Mouse (Mus musculus) limb, embryonic 10.5 days (tissue): ENCODE measurements around the gene Vars2. TPM values are rescaled to one million over a fixed set of nuclear protein-coding genes. Genes with fewer than 3 reads are reported as not detected.

Source experiments
- DNase-seq: peaks from one replicate; pipeline ENCODE4 v3.0.0-alpha.2; 2017; ENCODE audit warnings: low spot score
- H3K27ac ChIP-seq: fragments of 300-500 bp; sonication (generic); 2 replicates; pipeline ENCODE4 v1.5.1; 2016; ENCODE audit warnings: mild to moderate bottlenecking
- H3K27me3 ChIP-seq: fragments of 300-500 bp; sonication (generic); 2 replicates; pipeline ENCODE4 v1.6.1; 2016; ENCODE audit warnings: low read depth, mild to moderate bottlenecking; ENCODE audit not compliant: poor library complexity, severe bottlenecking
- H3K36me3 ChIP-seq: fragments of 300-500 bp; sonication (generic); 2 replicates; pipeline ENCODE4 v1.6.1; 2016; ENCODE audit warnings: mild to moderate bottlenecking, moderate library complexity
- H3K4me1 ChIP-seq: fragments of 300-500 bp; sonication (generic); 2 replicates; pipeline ENCODE4 v1.6.1; 2016
- H3K4me3 ChIP-seq: fragments of 300-500 bp; sonication (generic); 2 replicates; pipeline ENCODE4 v1.5.1; 2016; ENCODE audit warnings: mild to moderate bottlenecking, moderate library complexity
- H3K9me3 ChIP-seq: fragments of 300-500 bp; sonication (generic); replicated peaks from 2 replicates; pipeline ENCODE4 v1.6.1; 2016; ENCODE audit warnings: mild to moderate bottlenecking
- WGBS: fragments of 180-500 bp; shearing (Covaris S2); methylation state at CpG from one replicate; pipeline ENCODE4 v1.1.7; 2016; 5-methylcytosine and 5-hydroxymethylcytosine counted together
- polyA plus RNA-seq: library from polyadenylated mRNA; unstranded; fragments of >200 nt; fragmentation: Nextera tagmentation; extraction: Ambion mirVana; gene quantifications from 2 replicates; pipeline ENCODE4 v1.2.1, GENCODE M21; 2016

Gene Vars2
- polyA plus RNA-seq, 1 experiment from 2014 or later, result 21.1 TPM

DNA sequence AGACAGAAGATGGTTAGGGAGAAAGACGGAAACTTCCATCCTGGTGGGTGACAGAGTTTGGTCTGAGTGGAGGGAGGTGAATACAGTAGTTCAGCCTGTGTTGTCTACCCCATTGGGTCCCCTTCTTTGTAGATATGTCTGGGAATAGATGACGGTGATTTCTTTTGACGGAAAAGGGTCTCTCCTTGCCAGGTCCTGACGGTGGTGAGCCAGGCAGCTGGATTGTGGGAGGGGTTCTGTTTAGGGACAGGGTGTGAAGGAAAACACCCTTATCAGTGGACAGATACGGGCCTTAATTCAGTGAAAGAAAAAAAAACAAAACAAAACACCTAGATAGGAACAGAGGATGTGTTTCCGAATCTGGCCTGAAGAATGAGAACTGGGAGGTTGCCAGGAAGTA lies 28.0 kb downstream of the Vars2 start:
- H3K4me3 ChIP-seq, result no peak overlapping the region
- H3K27me3 ChIP-seq, result peaks cover 32% of the 10 kb centered on the region
- H3K4me1 ChIP-seq, result peaks cover 4% of the 10 kb centered on the region
- WGBS, result 80% methylated on average over 6 of the region's 6 CpGs
- H3K27ac ChIP-seq, result no peak overlapping the region
- H3K9me3 ChIP-seq, result no peaks in the 10 kb centered on the region
- H3K36me3 ChIP-seq, result no peaks in the 10 kb centered on the region
- DNase-seq, result no peak

DNA sequence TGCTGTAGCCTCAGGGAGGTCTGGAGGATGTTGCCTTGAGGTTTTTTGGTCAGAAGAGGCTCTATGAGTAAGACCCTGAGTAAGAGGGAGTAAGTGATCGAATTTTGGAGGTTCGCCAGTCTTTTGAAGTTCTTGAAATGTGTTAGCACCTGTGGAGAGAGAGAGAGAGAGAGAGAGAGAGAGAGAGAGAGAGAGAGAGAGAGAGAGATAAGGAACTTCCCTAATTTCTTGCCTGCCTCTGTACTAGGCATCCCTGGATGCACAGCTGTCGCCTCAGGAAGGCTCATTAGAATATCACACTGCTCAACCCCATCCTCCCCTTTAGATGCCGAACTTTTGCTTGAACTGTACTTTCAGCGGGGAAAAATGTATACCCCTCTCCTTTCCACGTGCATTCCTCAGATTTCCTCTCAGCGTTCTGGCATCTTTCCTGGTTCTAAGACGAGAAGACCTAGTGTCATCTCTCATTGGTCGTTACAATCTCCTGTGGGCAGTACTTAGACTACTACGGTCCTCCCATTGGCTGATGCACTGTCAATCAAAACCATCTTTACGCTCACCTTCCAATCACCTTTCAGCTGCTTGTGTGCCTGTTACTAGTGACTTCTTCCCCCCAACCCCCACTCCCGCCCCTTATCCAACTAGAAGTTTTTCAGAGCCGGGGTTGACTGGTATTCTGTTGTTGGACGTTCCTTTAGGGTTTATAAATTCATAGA lies 28.8 kb downstream of the Vars2 start:
- Histone ChIP-seq H3K27ac (no peak overlapping the region), H3K36me3 (no peaks in the 10 kb centered on the region), H3K4me1 (peaks cover 4% of the 10 kb centered on the region), H3K4me3 (peak overlapping the region; percentile 24; the same call in 1 of the 2 replicates), H3K27me3 (peaks cover 27% of the 10 kb centered on the region), H3K9me3 (no peaks in the 10 kb centered on the region)
- DNase-seq, result peak; percentile 50
- 24% methylated on average over 14 of the region's 14 CpGs for WGBS

DNA sequence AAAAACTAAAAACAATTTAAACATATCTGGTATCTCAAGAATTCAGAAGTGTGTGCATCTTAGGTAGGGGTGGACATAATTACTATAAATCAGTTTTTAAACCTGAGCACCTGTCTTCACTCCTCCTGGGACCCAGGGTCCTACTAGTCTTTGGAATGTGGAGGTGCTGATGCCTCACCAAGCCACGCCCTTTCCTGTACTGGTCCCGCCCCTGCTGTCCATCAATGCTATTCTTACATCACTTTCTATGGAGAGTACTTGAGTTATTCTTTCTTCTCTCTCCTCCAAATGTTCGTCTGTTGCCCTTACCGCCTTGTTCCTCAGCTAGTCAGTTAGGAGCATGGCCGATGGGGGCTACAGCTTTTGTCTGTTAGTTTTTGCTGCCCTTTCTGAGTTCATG lies 31.0 kb downstream of the Vars2 start:
- H3K4me3 ChIP-seq, result no peak overlapping the region
- H3K9me3 ChIP-seq, result no peaks in the 10 kb centered on the region
- peaks cover 20% of the 10 kb centered on the region for H3K27me3 ChIP-seq
- 42% methylated on average over 5 of the region's 5 CpGs for whole genome bisulfite sequencing
- no peak for DNase-seq
- no peak overlapping the region for H3K27ac ChIP-seq
- peaks cover 4% of the 10 kb centered on the region for H3K4me1 ChIP-seq
- no peaks in the 10 kb centered on the region for H3K36me3 ChIP-seq

DNA sequence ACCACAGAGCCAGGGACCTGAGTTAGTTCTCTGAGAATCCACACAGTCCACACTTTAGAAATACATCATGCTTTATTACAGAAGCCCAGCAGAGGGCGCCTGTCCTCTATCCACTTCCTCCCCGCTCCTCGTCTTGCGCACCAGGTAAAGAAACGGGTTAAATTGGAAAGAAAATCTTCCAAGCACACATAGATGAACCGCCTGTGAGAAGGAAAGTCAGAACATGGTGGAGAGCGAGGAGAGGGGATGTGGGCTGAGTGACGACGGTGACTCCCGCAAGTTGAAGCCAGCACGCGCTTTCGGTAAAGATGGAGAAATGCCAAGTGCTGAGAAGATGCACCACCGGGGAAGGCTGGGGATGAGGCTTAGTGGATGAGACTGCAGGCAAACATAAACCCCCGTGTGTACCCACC lies 31.7 kb downstream of the Vars2 start:
- 6% methylated on average over 15 of the region's 15 CpGs for WGBS

DNA sequence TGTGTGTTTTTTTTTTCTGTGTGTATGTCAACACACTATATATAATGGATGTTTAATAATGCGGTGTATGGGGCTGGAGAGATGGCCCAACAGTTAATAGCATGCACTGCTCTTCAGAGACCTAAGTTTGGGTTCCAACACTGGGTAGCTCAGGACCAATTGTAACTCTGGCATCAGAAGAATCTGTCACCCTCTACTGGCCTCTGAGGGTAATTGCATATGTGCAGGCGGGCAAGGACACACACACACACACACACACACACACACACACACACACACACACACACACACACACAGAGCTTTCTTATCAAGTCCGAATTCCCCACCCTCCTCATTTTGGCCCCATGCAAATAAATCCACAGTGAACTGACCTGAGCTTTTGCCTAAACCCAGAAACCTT lies 32.2 kb downstream of the Vars2 start:
- Histone ChIP-seq H3K36me3 (no peaks in the 10 kb centered on the region), H3K4me1 (peaks cover 4% of the 10 kb centered on the region), H3K27me3 (peaks cover 19% of the 10 kb centered on the region), H3K4me3 (no peak overlapping the region), H3K27ac (no peak overlapping the region), H3K9me3 (no peaks in the 10 kb centered on the region)
- no peak for DNase-seq
- WGBS, result 79% methylated on average over 3 of the region's 3 CpGs

More for the DNA sequence above, 31.7 kb downstream of the Vars2 start:
- H3K4me3 ChIP-seq, result peak overlapping the region; percentile 42
- peaks cover 19% of the 10 kb centered on the region for H3K27me3 ChIP-seq
- peak; percentile 79 for DNase-seq
- H3K4me1 ChIP-seq, result peaks cover 4% of the 10 kb centered on the region
- no peaks in the 10 kb centered on the region for H3K36me3 ChIP-seq
- no peak overlapping the region for H3K27ac ChIP-seq
- no peaks in the 10 kb centered on the region for H3K9me3 ChIP-seq

DNA sequence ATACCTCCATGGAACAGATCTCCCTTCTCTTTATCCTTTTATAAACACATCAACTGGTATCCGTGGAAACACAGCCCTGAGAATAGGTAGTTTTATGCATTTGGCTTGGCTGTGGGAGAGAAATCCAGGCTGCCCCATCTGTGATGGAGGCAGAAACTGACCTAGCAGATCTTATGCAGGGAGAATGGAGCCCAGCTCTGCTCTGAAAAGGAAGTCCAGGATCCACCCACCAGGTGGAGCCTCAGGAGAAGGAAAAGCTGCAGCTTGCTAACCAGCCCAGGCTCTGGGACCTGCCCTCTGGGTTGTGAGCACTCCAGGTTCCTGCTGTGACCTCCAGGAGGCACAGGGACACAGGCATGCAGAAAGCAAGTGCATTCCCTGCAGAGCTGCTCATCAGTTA lies 33.4 kb downstream of the Vars2 start:
- Histone ChIP-seq H3K4me1 (peaks cover 4% of the 10 kb centered on the region), H3K9me3 (no peaks in the 10 kb centered on the region), H3K27ac (no peak overlapping the region), H3K4me3 (no peak overlapping the region), H3K27me3 (peaks cover 19% of the 10 kb centered on the region), H3K36me3 (no peaks in the 10 kb centered on the region)
- WGBS, result 37% methylated on average over 1 of the region's 1 CpGs
- no peak for DNase-seq

DNA sequence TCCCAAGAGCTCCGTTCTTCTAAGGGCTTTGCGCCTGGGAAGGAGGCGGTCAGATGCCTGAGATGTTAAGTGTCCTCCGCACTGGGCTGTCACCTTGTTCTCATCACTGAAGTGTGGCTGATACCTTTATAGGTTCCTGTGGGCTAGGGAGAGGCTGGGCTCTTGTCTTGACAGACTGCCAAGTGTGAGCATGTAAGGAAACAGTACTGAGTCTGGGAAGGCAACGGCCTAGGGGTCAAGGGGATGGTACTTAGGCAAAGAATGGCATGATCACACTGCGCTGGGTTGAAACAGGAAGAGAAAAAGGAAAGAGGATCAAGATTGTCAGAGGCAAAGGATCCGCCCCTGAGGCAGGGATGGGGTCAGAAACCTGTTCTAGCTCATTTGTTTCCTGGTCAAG lies 40.9 kb downstream of the Vars2 start, which contains the start of gene Gm9573:
Gene Gm9573, minus strand, starts transcription at position 101 of the 400 bp plus-strand sequence.
- Histone ChIP-seq H3K4me3 (no peak within 1 kb of the TSS), H3K27me3 (no peaks in the 10 kb centered on the region), H3K27ac (no peak within 1 kb of the TSS), H3K4me1 (no peaks in the 10 kb centered on the region), H3K9me3 (no peaks in the 10 kb centered on the region), H3K36me3 (no peaks in the 10 kb centered on the region)
- 86% methylated on average over 7 of the region's 7 CpGs for WGBS
- DNase-seq, result no peak

DNA sequence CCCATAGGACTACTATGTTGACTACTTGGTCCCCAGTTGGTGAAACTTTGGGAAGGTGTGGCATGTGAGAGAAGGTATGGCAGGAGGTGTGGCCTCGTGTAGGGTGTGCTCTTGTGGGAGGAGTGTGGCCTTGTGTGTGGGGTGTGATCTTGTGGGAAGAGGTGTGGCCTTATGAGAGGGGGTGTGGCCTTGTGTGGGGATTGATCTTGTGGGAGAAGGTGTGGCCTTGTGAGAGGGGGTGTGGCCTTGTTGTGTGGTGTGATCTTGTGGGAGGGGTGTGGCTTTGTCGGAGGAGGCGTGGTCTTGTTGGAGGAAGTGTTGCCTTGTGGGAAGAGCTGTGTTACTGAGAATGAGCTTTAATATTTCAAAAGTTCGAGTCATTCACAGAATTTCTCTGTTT lies 50.3 kb downstream of the Vars2 start:
- H3K27ac ChIP-seq, result no peak overlapping the region
- H3K9me3 ChIP-seq, result no peaks in the 10 kb centered on the region
- no peaks in the 10 kb centered on the region for H3K4me1 ChIP-seq
- DNase-seq, result no peak
- no peak overlapping the region for H3K4me3 ChIP-seq
- 80% methylated on average over 4 of the region's 4 CpGs for WGBS
- H3K27me3 ChIP-seq, result no peaks in the 10 kb centered on the region
- no peaks in the 10 kb centered on the region for H3K36me3 ChIP-seq

Other genes with a start within 250 kb of the Vars2 start
- gene H2-Q6, start 242.7 kb downstream of the Vars2 start, polyA plus RNA-seq, result 2.6 and 3.8 TPM in 2 replicates
- gene H2-Q7, start 228.4 kb downstream of the Vars2 start, polyA plus RNA-seq, result 24.7 and 28.4 TPM in 2 replicates
- gene H2-Q10, start 197.5 kb downstream of the Vars2 start, polyA plus RNA-seq, result 0.51 and 0.53 TPM in 2 replicates
- not detected in 2 replicates for gene Pou5f1, start 161.6 kb downstream of the Vars2 start, polyA plus RNA-seq
- 38.8 and 52.0 TPM in 2 replicates for gene Tcf19, start 150.8 kb downstream of the Vars2 start, polyA plus RNA-seq
- 24.9 and 25.5 TPM in 2 replicates for gene Cchcr1, start 150.5 kb downstream of the Vars2 start, polyA plus RNA-seq
- gene Psors1c2, start 134.4 kb downstream of the Vars2 start, polyA plus RNA-seq, result 1.4 TPM in 2 replicates
- gene Cdsn, start 115.5 kb downstream of the Vars2 start, polyA plus RNA-seq, result not detected in 2 replicates
- gene 2300002M23Rik, start 100.1 kb downstream of the Vars2 start, polyA plus RNA-seq, result not detected in 2 replicates
- not detected in 2 replicates for gene Sfta2, start 66.0 kb downstream of the Vars2 start, polyA plus RNA-seq
- not detected in 2 replicates for gene Gm9573, start 41.0 kb downstream of the Vars2 start, polyA plus RNA-seq
- gene Mucl3, start 23.9 kb downstream of the Vars2 start, polyA plus RNA-seq, result 0.08 and 0.24 TPM in 2 replicates
- 67.0 and 72.4 TPM in 2 replicates for gene Gtf2h4, start 6.1 kb upstream of the Vars2 start, polyA plus RNA-seq
- gene Ddr1, start 37.0 kb upstream of the Vars2 start, polyA plus RNA-seq, result 18.3 and 21.9 TPM in 2 replicates
- gene Ier3, start 154.1 kb upstream of the Vars2 start, polyA plus RNA-seq, result 4.5 and 5.5 TPM in 2 replicates
- 43.0 and 49.7 TPM in 2 replicates for gene Flot1, start 155.6 kb upstream of the Vars2 start, polyA plus RNA-seq
- gene Tubb5, start 170.7 kb upstream of the Vars2 start, polyA plus RNA-seq, result 1,509 and 1,575 TPM in 2 replicates
- 23.2 and 27.3 TPM in 2 replicates for gene Mdc1, start 173.9 kb upstream of the Vars2 start, polyA plus RNA-seq
- gene Nrm, start 193.7 kb upstream of the Vars2 start, polyA plus RNA-seq, result 61.7 and 67.1 TPM in 2 replicates
- 21.4 and 22.1 TPM in 2 replicates for gene Ppp1r18, start 198.0 kb upstream of the Vars2 start, polyA plus RNA-seq
- gene Dhx16, start 212.2 kb upstream of the Vars2 start, polyA plus RNA-seq, result 58.4 and 62.4 TPM in 2 replicates
- 23.2 and 27.6 TPM in 2 replicates for gene 2310061I04Rik, start 229.8 kb upstream of the Vars2 start, polyA plus RNA-seq
- 104 and 131 TPM in 2 replicates for gene Atat1, start 242.5 kb upstream of the Vars2 start, polyA plus RNA-seq
- gene Mrps18b, start 248.8 kb upstream of the Vars2 start, polyA plus RNA-seq, result 87.6 and 122 TPM in 2 replicates
- 52.9 and 63.4 TPM in 2 replicates for gene Ppp1r10, start 248.8 kb upstream of the Vars2 start, polyA plus RNA-seq